8 mouse cellular contexts compared by ENCODE assay signal in the genomic region with DNA sequence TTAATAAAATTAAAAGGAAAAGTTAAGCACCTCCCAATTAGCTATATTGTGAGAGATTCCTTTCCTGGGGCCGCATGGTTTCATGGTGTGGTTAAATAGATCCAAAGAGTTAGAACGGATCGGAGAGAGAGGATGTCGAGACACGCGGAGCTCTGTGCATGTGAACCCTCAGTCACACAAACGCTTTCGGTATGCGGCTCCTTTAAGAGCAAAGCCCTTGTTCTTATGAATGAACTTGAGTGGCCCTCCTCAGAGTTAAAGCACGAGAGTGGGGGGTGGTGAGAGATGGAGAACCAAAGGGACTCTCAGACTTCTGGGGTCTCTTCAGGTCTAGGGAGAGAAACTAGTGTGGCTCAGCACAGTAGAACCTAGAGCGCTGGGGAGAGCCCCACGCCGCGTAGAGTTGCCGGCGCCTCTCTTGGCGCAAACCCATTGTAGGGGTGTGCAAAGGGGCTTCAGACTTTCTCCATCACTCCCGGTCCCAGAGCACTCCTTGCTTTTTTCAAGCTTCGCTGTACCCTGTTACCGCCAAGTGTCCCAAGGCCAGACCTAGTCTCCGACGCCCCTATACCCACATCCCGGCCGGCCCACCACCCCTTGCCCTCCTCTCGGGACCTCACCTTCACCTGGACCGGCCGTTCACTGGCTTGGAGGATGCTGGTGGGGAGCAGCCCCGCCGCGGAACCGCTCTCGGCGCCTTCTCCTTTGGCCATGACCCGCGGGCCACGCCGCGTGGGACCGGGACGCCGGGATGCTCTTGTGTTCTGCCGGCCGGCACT. TPM values are rescaled to one million over a fixed set of nuclear protein-coding genes. Genes with fewer than 3 reads are reported as not detected.
DNase-seq lines count a peak whose midpoint lies in the region; ATAC-seq and TF ChIP-seq lines count a peak whose summit lies in the region.

No protein-coding gene starts in this region.

- no peak for TF ChIP-seq CTCF in gastrocnemius, adult 2 months (IDR thresholded peaks at IDR 0.05)

- H3K27me3 ChIP-seq in embryonic facial prominence, embryonic 12.5 days = peaks cover 4% of the 10 kb centered on the region; the same call in 1 of the 2 replicates
- 0 out of 2 replicates have a peak, but pooled peaks cover 17% of the 10 kb centered on the region for H3K27me3 ChIP-seq in intestine, embryonic 14.5 days (replicated peaks; ENCODE audit: control insufficient read depth, insufficient read depth, low read length)
- H3K27me3 ChIP-seq in midbrain, embryonic 11.5 days (ENCODE audit: control insufficient read depth, insufficient read depth, low read length) = no peaks in the 10 kb centered on the region; the same call in 1 of the 2 replicates

- peaks cover 28% of the 10 kb centered on the region for H3K4me1 ChIP-seq in embryonic facial prominence, embryonic 12.5 days
- peaks cover 17% of the 10 kb centered on the region for H3K4me1 ChIP-seq in intestine, embryonic 14.5 days (replicated peaks; ENCODE audit: control insufficient read depth, insufficient read depth, low read length)
- H3K4me1 ChIP-seq in midbrain, embryonic 11.5 days (ENCODE audit: control insufficient read depth, insufficient read depth, low read length) = peaks cover 22% of the 10 kb centered on the region

- peaks cover 5% of the 10 kb centered on the region for H3K36me3 ChIP-seq in embryonic facial prominence, embryonic 12.5 days
- no peaks in the 10 kb centered on the region for H3K36me3 ChIP-seq in intestine, embryonic 14.5 days (ENCODE audit: control insufficient read depth, insufficient read depth, low read length)
- H3K36me3 ChIP-seq in midbrain, embryonic 11.5 days (ENCODE audit: control insufficient read depth, insufficient read depth, low read length) = 0 out of 2 replicates have a peak, but pooled peaks cover 2% of the 10 kb centered on the region

- WGBS in embryonic facial prominence, embryonic 12.5 days = under 1% methylated on average over 43 of the region's 43 CpGs
- 1% methylated on average over 43 of the region's 43 CpGs for WGBS in intestine, embryonic 14.5 days
- WGBS in midbrain, embryonic 11.5 days = under 1% methylated on average over 43 of the region's 43 CpGs

- peak overlapping the region; percentile 68 for H3K9ac ChIP-seq in embryonic facial prominence, embryonic 12.5 days
- peak overlapping the region; percentile 34 for H3K9ac ChIP-seq in intestine, embryonic 14.5 days (ENCODE audit: low read length)
- H3K9ac ChIP-seq in midbrain, embryonic 11.5 days (ENCODE audit: low read length) = peak overlapping the region; percentile 82

- peak overlapping the region; percentile 75 for H3K4me3 ChIP-seq in gastrocnemius, adult 2 months
- H3K4me3 ChIP-seq in embryonic facial prominence, embryonic 12.5 days = peak overlapping the region; percentile 66
- peak overlapping the region; percentile 48 for H3K4me3 ChIP-seq in intestine, embryonic 14.5 days (ENCODE audit: low read depth, low read length)
- peak overlapping the region; percentile 71 for H3K4me3 ChIP-seq in midbrain, embryonic 11.5 days (ENCODE audit: low read depth, low read length)

- H3K4me2 ChIP-seq in embryonic facial prominence, embryonic 12.5 days (replicated peaks) = peak overlapping the region; percentile 98
- peak overlapping the region; percentile 98 for H3K4me2 ChIP-seq in intestine, embryonic 14.5 days (ENCODE audit: low read length)
- H3K4me2 ChIP-seq in midbrain, embryonic 11.5 days = peak overlapping the region; percentile 96

- intact Hi-C loops in gastrocnemius, adult 2 months (cut with DNase I) = no loop called here
- intact Hi-C loops in gastrocnemius, postnatal 36 days (cut with DNase I) = no loop called here

- peak; percentile 59 for ATAC-seq in CD4-positive, CD25-positive, alpha-beta regulatory T cell, adult 4 months
- ATAC-seq in embryonic facial prominence, embryonic 12.5 days (ENCODE audit: insufficient number of reproducible peaks, insufficient read depth, low FRiP score, low TSS enrichment) = 0 out of 2 replicates have a peak, but pooled peaks have one; percentile 57
- peak; percentile 47; the same call in 1 of the 2 replicates for ATAC-seq in intestine, embryonic 14.5 days (replicated peaks; ENCODE audit: low FRiP score, low TSS enrichment, low read depth)
- ATAC-seq in midbrain, embryonic 11.5 days (ENCODE audit: low FRiP score) = peak; percentile 63

- H3K27ac ChIP-seq in gastrocnemius, adult 2 months = no peak overlapping the region
- peak overlapping the region; percentile 51 for H3K27ac ChIP-seq in embryonic facial prominence, embryonic 12.5 days
- no peak overlapping the region for H3K27ac ChIP-seq in intestine, embryonic 14.5 days (ENCODE audit: low read depth)
- H3K27ac ChIP-seq in midbrain, embryonic 11.5 days (ENCODE audit: low read depth, low read length) = peak overlapping the region; percentile 9; the same call in 1 of the 2 replicates

- H3K9me3 ChIP-seq in embryonic facial prominence, embryonic 12.5 days = no peaks in the 10 kb centered on the region
- H3K9me3 ChIP-seq in intestine, embryonic 14.5 days (ENCODE audit: control insufficient read depth, low read length) = no peaks in the 10 kb centered on the region
- no peaks in the 10 kb centered on the region for H3K9me3 ChIP-seq in midbrain, embryonic 11.5 days (ENCODE audit: control insufficient read depth, low read length)

- no peak for DNase-seq in gastrocnemius, adult 2 months
- no peak for DNase-seq in gastrocnemius, postnatal 36 days
- DNase-seq in intestine, embryonic 14.5 days (ENCODE audit: low spot score) = peak; percentile 80
- peak; percentile 98 for DNase-seq in midbrain, embryonic 11.5 days (ENCODE audit: low spot score, missing footprints)
- DNase-seq in thymus, postnatal 4 days = peak; percentile 49
- DNase-seq in spleen, adult 12 weeks (ENCODE audit: low spot score) = no peak

RNA-seq across cellular contexts. Expression of a gene that starts 0.5 kb away (rescaled TPM):
- under 1 TPM in 1 of 2 experiments, not detected in 1; 0.10 TPM for total RNA-seq in gastrocnemius, adult 2 months (2021)
- under 1 TPM; 0.13 to 0.39 TPM for total RNA-seq in gastrocnemius, postnatal 36 days (2021)
- 1 to 10 TPM in 1 of 2 experiments, under 1 TPM in 1; 0.93 to 1.5 TPM for polyA plus RNA-seq in CD4-positive, CD25-positive, alpha-beta regulatory T cell, adult 4 months (2017; shearing (Covaris generic))
- polyA plus RNA-seq in embryonic facial prominence, embryonic 12.5 days (2016; fragmentation: Nextera tagmentation; extraction: Ambion mirVana) = 6.6 and 7.0 TPM in 2 replicates
- 2.1 TPM in 2 replicates for polyA plus RNA-seq in intestine, embryonic 14.5 days (2014; fragmentation: Nextera tagmentation; extraction: Ambion mirVana)
- 22.8 and 27.2 TPM in 2 replicates for polyA plus RNA-seq in midbrain, embryonic 11.5 days (2014; fragmentation: Nextera tagmentation; extraction: Ambion mirVana)

RNA-seq across cellular contexts. Expression of a gene that starts 34.9 kb away (rescaled TPM):
- total RNA-seq in gastrocnemius, adult 2 months (2021) = under 1 TPM; 0.13 to 0.42 TPM
- total RNA-seq in gastrocnemius, postnatal 36 days (2021) = under 1 TPM; 0.41 to 0.52 TPM
- not detected for polyA plus RNA-seq in CD4-positive, CD25-positive, alpha-beta regulatory T cell, adult 4 months (2017; shearing (Covaris generic))
- 46.4 and 51.5 TPM in 2 replicates for polyA plus RNA-seq in embryonic facial prominence, embryonic 12.5 days (2016; fragmentation: Nextera tagmentation; extraction: Ambion mirVana)
- polyA plus RNA-seq in intestine, embryonic 14.5 days (2014; fragmentation: Nextera tagmentation; extraction: Ambion mirVana) = 14.0 and 15.1 TPM in 2 replicates
- polyA plus RNA-seq in midbrain, embryonic 11.5 days (2014; fragmentation: Nextera tagmentation; extraction: Ambion mirVana) = 106 and 108 TPM in 2 replicates

RNA-seq across cellular contexts. Expression of a gene that starts 55.9 kb away (rescaled TPM):
- 1 to 10 TPM; 6.0 to 7.2 TPM for total RNA-seq in gastrocnemius, adult 2 months (2021)
- 1 to 10 TPM; 7.7 to 7.9 TPM for total RNA-seq in gastrocnemius, postnatal 36 days (2021)
- polyA plus RNA-seq in CD4-positive, CD25-positive, alpha-beta regulatory T cell, adult 4 months (2017; shearing (Covaris generic)) = 10 to 100 TPM; 16.0 to 21.2 TPM
- 21.3 and 23.4 TPM in 2 replicates for polyA plus RNA-seq in embryonic facial prominence, embryonic 12.5 days (2016; fragmentation: Nextera tagmentation; extraction: Ambion mirVana)
- polyA plus RNA-seq in intestine, embryonic 14.5 days (2014; fragmentation: Nextera tagmentation; extraction: Ambion mirVana) = 17.8 and 18.0 TPM in 2 replicates
- polyA plus RNA-seq in midbrain, embryonic 11.5 days (2014; fragmentation: Nextera tagmentation; extraction: Ambion mirVana) = 26.8 and 29.0 TPM in 2 replicates

Comparison
In these comparisons a context has a peak if more than half of its experiments do, and no peak if none do; other contexts are left out.
1. DNase-seq: peak in intestine, embryonic 14.5 days (single experiment), midbrain, embryonic 11.5 days (single experiment) and thymus, postnatal 4 days (single experiment); none in gastrocnemius, adult 2 months (single experiment), gastrocnemius, postnatal 36 days (0 of 2) and spleen, adult 12 weeks (single experiment).
2. H3K27ac ChIP-seq: peak in embryonic facial prominence, embryonic 12.5 days (single experiment) and midbrain, embryonic 11.5 days (single experiment); none in gastrocnemius, adult 2 months (single experiment) and intestine, embryonic 14.5 days (single experiment).
3. RNA of a gene that starts 34.9 kb away (polyA plus RNA-seq): 106 to 108 TPM in midbrain, embryonic 11.5 days, 46.4 to 51.5 TPM in embryonic facial prominence, embryonic 12.5 days and 14.0 to 15.1 TPM in intestine, embryonic 14.5 days; not detected in CD4-positive, CD25-positive, alpha-beta regulatory T cell, adult 4 months; every median in the first group is over 10 times any median in the second.
4. Peak in every context shown above with its lines, with median percentiles within 50 percentile points of each other: H3K4me3 ChIP-seq, ATAC-seq, H3K4me2 ChIP-seq and H3K9ac ChIP-seq.